Mouse (Mus musculus): ENCODE results near the gene Plpp2. TPM values are rescaled to one million over a fixed set of nuclear protein-coding genes. Genes with fewer than 3 reads are reported as not detected.

Plpp2 gene
- polyA plus RNA-seq, 1 experiment from 2014 or later: 16.5 TPM

GRCm38 (mm10) chr10:79569921-79570320 lies 36.3 kb upstream of the Plpp2 start:
- WGBS: 91% methylated on average over 5 of the region's 5 CpGs
- no peak overlapping the region for H3K4me2 ChIP-seq
- ATAC-seq (ENCODE audit: low FRiP score): no peak
- peaks cover under 1% of the 10 kb centered on the region; the same call in 1 of the 2 replicates for H3K9me3 ChIP-seq
- no peaks in the 10 kb centered on the region for H3K4me1 ChIP-seq (replicated peaks)
- no peak overlapping the region for H3K4me3 ChIP-seq
- no peak overlapping the region for H3K27ac ChIP-seq
- H3K36me3 ChIP-seq: no peaks in the 10 kb centered on the region
- no peaks in the 10 kb centered on the region for H3K27me3 ChIP-seq
- no peak overlapping the region for H3K9ac ChIP-seq

DNA sequence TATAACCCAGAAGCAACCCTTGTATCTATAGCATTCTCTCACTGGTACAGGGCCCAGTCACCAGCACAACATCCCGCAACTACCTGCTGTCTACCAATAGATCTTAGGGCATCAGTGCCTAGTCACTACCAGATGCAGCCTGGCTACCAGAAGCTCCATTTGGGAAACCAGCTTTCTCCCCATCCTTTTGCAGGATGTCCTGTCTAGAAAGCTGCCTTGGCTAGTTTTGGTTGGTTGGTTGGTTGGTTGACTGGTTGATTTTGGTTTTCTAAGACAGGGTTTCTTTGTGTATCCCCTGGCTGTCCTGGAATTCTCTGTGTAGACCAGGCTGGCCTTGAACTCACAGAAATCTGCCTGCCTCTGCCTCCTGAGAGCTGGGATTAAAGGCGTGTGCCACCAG lies 26.1 kb upstream of the Plpp2 start:
- no peak for ATAC-seq (ENCODE audit: low FRiP score)
- Histone ChIP-seq H3K9ac (no peak overlapping the region), H3K27me3 (no peaks in the 10 kb centered on the region), H3K9me3 (peaks cover 12% of the 10 kb centered on the region; the same call in 1 of the 2 replicates), H3K4me3 (no peak overlapping the region), H3K4me1 (replicated peaks) (peaks cover 6% of the 10 kb centered on the region; the same call in 1 of the 2 replicates), H3K36me3 (no peaks in the 10 kb centered on the region), H3K27ac (no peak overlapping the region), H3K4me2 (no peak overlapping the region)
- 88% methylated on average over 2 of the region's 2 CpGs for WGBS

- ATAC-seq (ENCODE audit: low FRiP score): no peak
- H3K27ac ChIP-seq: no peak overlapping the region
- H3K27me3 ChIP-seq: no peaks in the 10 kb centered on the region
- peaks cover 25% of the 10 kb centered on the region for H3K4me1 ChIP-seq (replicated peaks)
- WGBS: 94% methylated on average over 5 of the region's 5 CpGs
- no peak overlapping the region for H3K4me3 ChIP-seq
- no peaks in the 10 kb centered on the region for H3K36me3 ChIP-seq
- H3K4me2 ChIP-seq: no peak overlapping the region
- H3K9me3 ChIP-seq: no peaks in the 10 kb centered on the region
- no peak overlapping the region for H3K9ac ChIP-seq
Measured at GRCm38 (mm10) chr10:79557496-79557895, 23.9 kb upstream of the Plpp2 start.

DNA sequence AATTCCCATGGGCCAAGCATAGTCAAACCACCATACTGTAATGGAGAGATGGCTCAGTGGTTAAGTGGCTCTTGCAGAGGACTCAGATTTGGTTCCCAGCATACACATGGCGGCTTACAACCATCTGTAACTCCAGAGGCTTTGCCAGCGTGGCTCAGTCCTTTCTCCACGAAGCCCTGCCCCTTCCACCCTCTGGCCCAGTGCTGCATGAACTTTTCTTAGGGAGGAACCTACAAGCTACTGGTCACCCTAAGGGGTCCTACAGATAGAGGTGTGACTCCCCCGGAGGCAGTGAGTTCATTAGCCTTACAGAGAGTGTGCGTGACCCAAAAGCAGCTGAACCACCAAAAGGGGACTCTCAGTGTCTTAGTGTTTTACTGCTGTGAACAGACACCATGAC lies 23.4 kb upstream of the Plpp2 start:
- no peak for ATAC-seq (ENCODE audit: low FRiP score)
- Histone ChIP-seq H3K27me3 (no peaks in the 10 kb centered on the region), H3K9ac (no peak overlapping the region), H3K36me3 (no peaks in the 10 kb centered on the region), H3K4me3 (no peak overlapping the region), H3K4me1 (replicated peaks) (peaks cover 30% of the 10 kb centered on the region), H3K27ac (no peak overlapping the region), H3K9me3 (no peaks in the 10 kb centered on the region), H3K4me2 (no peak overlapping the region)
- WGBS: 92% methylated on average over 5 of the region's 5 CpGs

DNA sequence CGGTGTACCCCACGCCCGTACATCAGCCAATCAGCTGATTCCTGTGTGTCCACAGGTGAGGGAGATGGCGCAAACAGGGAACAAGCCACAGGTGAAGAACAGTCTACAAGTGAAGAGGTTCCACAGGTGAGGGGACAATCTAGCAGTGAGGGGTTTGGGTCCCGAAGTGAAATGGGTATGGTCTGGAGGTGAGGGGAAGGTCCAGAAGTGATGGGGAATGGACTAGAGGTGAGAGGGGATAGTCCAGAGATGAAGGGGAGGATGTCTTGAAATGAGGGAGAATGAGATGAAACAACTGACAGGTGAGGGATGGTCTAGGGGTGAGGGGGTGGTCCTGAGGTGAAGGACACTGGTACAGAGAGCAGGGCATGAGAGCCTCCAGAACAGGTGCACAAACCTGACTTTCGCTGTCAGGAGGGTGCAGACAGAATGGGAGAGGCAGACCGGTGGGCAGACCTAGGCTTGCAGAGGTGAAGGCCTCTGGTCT lies 21.7 kb upstream of the Plpp2 start:
- peak overlapping the region; percentile 90 for H3K9ac ChIP-seq
- H3K4me3 ChIP-seq: peak overlapping the region; percentile 89
- peaks cover 31% of the 10 kb centered on the region for H3K4me1 ChIP-seq (replicated peaks)
- whole genome bisulfite sequencing: 25% methylated on average over 7 of the region's 7 CpGs
- H3K27ac ChIP-seq: no peak overlapping the region
- H3K27me3 ChIP-seq: no peaks in the 10 kb centered on the region
- H3K4me2 ChIP-seq: peak overlapping the region; percentile 78
- peaks cover 4% of the 10 kb centered on the region for H3K36me3 ChIP-seq
- no peaks in the 10 kb centered on the region for H3K9me3 ChIP-seq
- ATAC-seq (ENCODE audit: low FRiP score): peak; percentile 40; the same call in 1 of the 2 replicates

GRCm38 (mm10) chr10:79554330-79555237 lies 21.0 kb upstream of the Plpp2 start, which contains the start of gene Mier2:
Mier2 (minus strand) TSS chr10:79555199.
- Histone ChIP-seq H3K9ac (peak within 1 kb of the TSS; percentile 90), H3K4me2 (peak within 1 kb of the TSS; percentile 78), H3K4me1 (replicated peaks) (peaks cover 31% of the 10 kb centered on the region), H3K4me3 (peak within 1 kb of the TSS; percentile 89), H3K9me3 (no peaks in the 10 kb centered on the region), H3K27ac (peak within 1 kb of the TSS; percentile 71), H3K27me3 (no peaks in the 10 kb centered on the region), H3K36me3 (peaks cover 11% of the 10 kb centered on the region)
- under 1% methylated on average over 103 of the region's 108 CpGs for WGBS
- peak; percentile 89 for ATAC-seq (ENCODE audit: low FRiP score)

- 34% methylated on average over 10 of the region's 10 CpGs for WGBS
- Histone ChIP-seq H3K27ac (no peak overlapping the region), H3K27me3 (no peaks in the 10 kb centered on the region), H3K4me2 (peak overlapping the region; percentile 78), H3K9me3 (no peaks in the 10 kb centered on the region), H3K4me3 (peak overlapping the region; percentile 89), H3K9ac (peak overlapping the region; percentile 90), H3K36me3 (peaks cover 20% of the 10 kb centered on the region), H3K4me1 (replicated peaks) (peaks cover 31% of the 10 kb centered on the region)
- ATAC-seq (ENCODE audit: low FRiP score): no peak
Measured at GRCm38 (mm10) chr10:79553691-79554090, 20.1 kb upstream of the Plpp2 start.

- peaks cover 31% of the 10 kb centered on the region for H3K4me1 ChIP-seq (replicated peaks)
- peak overlapping the region; percentile 89 for H3K4me3 ChIP-seq
- H3K9ac ChIP-seq: peak overlapping the region; percentile 90; the same call in 1 of the 2 replicates
- no peaks in the 10 kb centered on the region for H3K27me3 ChIP-seq
- H3K27ac ChIP-seq: no peak overlapping the region
- ATAC-seq (ENCODE audit: low FRiP score): no peak
- H3K4me2 ChIP-seq: peak overlapping the region; percentile 78
- peaks cover 25% of the 10 kb centered on the region for H3K36me3 ChIP-seq
- WGBS: 94% methylated on average over 6 of the region's 6 CpGs
- no peaks in the 10 kb centered on the region for H3K9me3 ChIP-seq
Measured at GRCm38 (mm10) chr10:79553176-79553575, 19.6 kb upstream of the Plpp2 start.

- peaks cover 31% of the 10 kb centered on the region for H3K4me1 ChIP-seq (replicated peaks)
- no peaks in the 10 kb centered on the region for H3K27me3 ChIP-seq
- no peak overlapping the region for H3K27ac ChIP-seq
- no peak overlapping the region for H3K4me3 ChIP-seq
- ATAC-seq (ENCODE audit: low FRiP score): no peak
- no peaks in the 10 kb centered on the region for H3K9me3 ChIP-seq
- WGBS: 89% methylated on average over 8 of the region's 8 CpGs
- H3K9ac ChIP-seq: no peak overlapping the region
- no peak overlapping the region for H3K4me2 ChIP-seq
- peaks cover 31% of the 10 kb centered on the region for H3K36me3 ChIP-seq
Measured at GRCm38 (mm10) chr10:79552531-79552930, 18.9 kb upstream of the Plpp2 start.

- 87% methylated on average over 9 of the region's 9 CpGs for WGBS
- Histone ChIP-seq H3K27me3 (no peaks in the 10 kb centered on the region), H3K9me3 (no peaks in the 10 kb centered on the region), H3K4me1 (replicated peaks) (peaks cover 29% of the 10 kb centered on the region), H3K4me3 (no peak overlapping the region), H3K36me3 (peaks cover 53% of the 10 kb centered on the region), H3K4me2 (no peak overlapping the region), H3K27ac (no peak overlapping the region), H3K9ac (no peak overlapping the region)
- no peak for ATAC-seq (ENCODE audit: low FRiP score)
Measured at GRCm38 (mm10) chr10:79550366-79550765, 16.8 kb upstream of the Plpp2 start.

DNA sequence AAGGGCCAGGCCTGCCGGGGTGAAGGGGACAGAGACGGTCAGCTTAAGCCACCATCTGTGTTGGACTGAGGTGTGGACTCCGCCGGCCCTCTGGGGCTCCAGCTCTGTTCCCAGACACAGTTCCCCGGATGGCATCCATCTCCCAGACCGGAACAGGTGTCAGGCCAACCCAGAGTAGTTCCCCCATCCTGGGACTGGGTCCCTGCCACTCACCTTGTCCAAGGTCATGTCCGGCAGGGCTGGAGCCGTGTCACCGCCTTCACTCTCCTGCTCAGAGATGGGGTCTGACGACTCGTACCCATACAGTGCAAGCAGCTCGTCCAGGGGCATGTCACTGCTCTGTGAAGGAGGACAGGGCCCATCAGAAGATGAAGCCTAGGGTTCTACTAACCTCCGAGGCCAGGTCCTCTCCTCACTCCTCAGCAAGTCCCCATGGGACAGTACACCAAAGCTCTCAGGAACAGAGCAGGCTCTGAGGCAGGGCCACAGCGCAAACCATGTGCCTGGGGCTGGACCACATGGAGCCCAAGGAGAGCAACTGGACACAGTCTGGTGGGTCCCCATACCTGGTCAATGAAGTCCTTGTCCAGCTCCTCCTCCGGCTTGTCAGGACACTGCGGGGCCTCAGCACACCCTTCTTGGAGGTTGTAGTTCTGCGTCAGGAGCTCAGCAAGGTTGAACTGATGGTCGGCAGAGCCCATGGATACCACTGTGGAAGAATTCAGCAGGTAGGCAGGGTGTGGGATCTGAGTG lies 15.6 kb upstream of the Plpp2 start:
- Histone ChIP-seq H3K4me1 (replicated peaks) (peaks cover 23% of the 10 kb centered on the region), H3K4me3 (no peak overlapping the region), H3K36me3 (peaks cover 65% of the 10 kb centered on the region), H3K4me2 (no peak overlapping the region), H3K27ac (no peak overlapping the region), H3K27me3 (no peaks in the 10 kb centered on the region), H3K9ac (no peak overlapping the region), H3K9me3 (no peaks in the 10 kb centered on the region)
- no peak for ATAC-seq (ENCODE audit: low FRiP score)
- WGBS: 95% methylated on average over 18 of the region's 18 CpGs

- Histone ChIP-seq H3K4me1 (replicated peaks) (peaks cover 17% of the 10 kb centered on the region), H3K4me2 (no peak overlapping the region), H3K27me3 (no peaks in the 10 kb centered on the region), H3K9me3 (no peaks in the 10 kb centered on the region), H3K9ac (no peak overlapping the region), H3K36me3 (peaks cover 71% of the 10 kb centered on the region), H3K4me3 (no peak overlapping the region), H3K27ac (no peak overlapping the region)
- no peak for ATAC-seq (ENCODE audit: low FRiP score)
- 93% methylated on average over 5 of the region's 5 CpGs for WGBS
Measured at GRCm38 (mm10) chr10:79548546-79548945, 14.9 kb upstream of the Plpp2 start.
